In the genomic region with DNA sequence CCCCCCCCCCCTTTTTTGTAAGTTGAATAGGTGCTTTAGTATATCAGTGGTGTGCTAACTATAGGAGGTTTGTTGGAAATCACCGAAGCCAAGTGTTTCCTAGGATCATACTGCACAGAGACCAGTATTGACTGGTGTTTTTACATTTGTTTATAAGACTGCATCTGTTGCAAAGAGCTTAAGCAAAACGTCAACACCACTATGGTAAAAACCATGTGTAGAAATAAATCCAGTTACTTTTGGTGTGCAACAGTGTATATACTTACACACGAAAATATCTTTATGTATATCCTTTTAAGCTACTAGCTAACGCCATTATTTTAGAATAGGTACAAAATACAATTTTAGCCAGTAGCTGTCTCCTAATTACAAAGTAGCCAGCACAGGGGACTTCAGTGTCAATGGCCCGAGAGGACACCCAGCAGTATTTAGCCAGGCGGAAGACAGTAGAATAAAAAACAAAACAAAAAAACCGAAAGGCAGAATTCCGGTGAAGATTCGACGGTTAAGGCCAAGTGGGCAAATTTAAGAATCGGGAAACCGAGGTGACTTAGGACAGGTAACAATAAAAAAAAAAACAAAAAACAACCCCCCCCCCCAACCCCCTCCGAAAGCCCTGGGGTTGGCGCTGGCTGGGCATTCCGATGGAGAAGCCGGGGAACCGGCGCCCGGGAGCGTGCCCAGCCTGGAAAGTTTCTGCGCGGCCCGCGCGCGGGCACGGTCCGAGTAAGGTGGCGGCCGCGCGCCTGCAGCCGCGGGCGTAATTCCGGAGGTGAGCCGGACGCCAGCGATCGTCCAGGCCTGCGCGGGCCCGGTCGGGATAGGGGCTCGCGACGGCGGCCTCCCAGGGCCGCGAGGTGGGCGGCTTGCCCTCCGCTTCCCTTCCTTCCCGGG, we compare ENCODE assay signal across 8 mouse cellular contexts. TPM values are rescaled to one million over a fixed set of nuclear protein-coding genes. Genes with fewer than 3 reads are reported as not detected.
A peak's percentile ranks its signal among the peaks of the same experiment; 100 is the strongest.
DNase-seq lines count a peak whose midpoint lies in the region; ATAC-seq and TF ChIP-seq lines count a peak whose summit lies in the region.

No protein-coding gene starts in this region.

- WGBS in liver, adult 2 months, result under 1% methylated on average over 48 of the region's 53 CpGs
- 2% methylated on average over 53 of the region's 53 CpGs for WGBS in neural tube, embryonic 13.5 days

- peak overlapping the region; percentile 89 for H3K4me3 ChIP-seq in left cerebral cortex, adult 2 months
- H3K4me3 ChIP-seq in liver, adult 2 months (ENCODE audit: insufficient read depth, low read depth, low read length), result peak overlapping the region; percentile 89
- H3K4me3 ChIP-seq in neural tube, embryonic 13.5 days, result peak overlapping the region; percentile 98

- peaks cover 15% of the 10 kb centered on the region for H3K4me1 ChIP-seq in liver, adult 2 months (ENCODE audit: control insufficient read depth, insufficient read depth, low read length)
- peaks cover 31% of the 10 kb centered on the region for H3K4me1 ChIP-seq in neural tube, embryonic 13.5 days (replicated peaks)

- no peaks in the 10 kb centered on the region for H3K27me3 ChIP-seq in liver, adult 2 months (ENCODE audit: control insufficient read depth, insufficient read depth, low read length)
- no peaks in the 10 kb centered on the region for H3K27me3 ChIP-seq in neural tube, embryonic 13.5 days

- TF ChIP-seq CTCF in left cerebral cortex, adult 2 months (IDR thresholded peaks at IDR 0.05), result no peak
- TF ChIP-seq CTCF in liver, adult 2 months (IDR thresholded peaks at IDR 0.05; ENCODE audit: low read depth, low read length), result no peak

- peak overlapping the region; percentile 60 for H3K4me2 ChIP-seq in neural tube, embryonic 13.5 days

- no peaks in the 10 kb centered on the region for H3K36me3 ChIP-seq in liver, adult 2 months (ENCODE audit: control insufficient read depth, insufficient read depth, low read length)
- no peaks in the 10 kb centered on the region for H3K36me3 ChIP-seq in neural tube, embryonic 13.5 days

- peak; percentile 61; the same call in 1 of the 2 replicates for TF ChIP-seq POLR2A in liver, adult 2 months (IDR thresholded peaks at IDR 0.05; ENCODE audit: extremely low read depth, insufficient read depth, low read length)

- H3K9me3 ChIP-seq in neural tube, embryonic 13.5 days, result no peaks in the 10 kb centered on the region

- intact Hi-C loops in left cerebral cortex, adult 2 months (cut with DNase I), result loop anchor here (1.0 to 5.0 kb wide), 4 partner anchors 42 to 256 kb away; partner anchors contain the start of genes Hlcs, Ttc3 and Vps26c

- H3K27ac ChIP-seq in left cerebral cortex, adult 2 months, result peak overlapping the region; percentile 98
- H3K27ac ChIP-seq in liver, adult 2 months (replicated peaks; ENCODE audit: insufficient read depth, low read depth, low read length), result peak overlapping the region; percentile 100
- peak overlapping the region; percentile 100 for H3K27ac ChIP-seq in neural tube, embryonic 13.5 days (replicated peaks)

- no peak for DNase-seq in left cerebral cortex, adult 2 months (ENCODE audit: extremely low spot score in 1 of 2, low spot score in 2 of 2)
- no peak for DNase-seq in left cerebral cortex, adult 8-10 months (ENCODE audit: low spot score in 2 of 2)
- peak; percentile 92 for DNase-seq in NIH3T3 (ENCODE audit: low read depth)
- DNase-seq in embryo, embryonic 11 days, result peak; percentile 94
- DNase-seq in heart, postnatal 4 days, result peak; percentile 87
- peak; percentile 50 for DNase-seq in liver, adult 2 months (ENCODE audit: extremely low read depth, low read depth, low spot score)
- no peak for DNase-seq in right cerebral cortex, postnatal 4 days

- peak; percentile 84 for ATAC-seq in neural tube, embryonic 13.5 days (ENCODE audit: low read depth)

- H3K79me2 ChIP-seq in liver, adult 2 months (ENCODE audit: control insufficient read depth, insufficient read depth, low read length), result peaks cover 19% of the 10 kb centered on the region; the same call in 1 of the 2 replicates

- peak overlapping the region; percentile 99 for H3K9ac ChIP-seq in liver, adult 2 months (ENCODE audit: low read depth, low read length)
- peak overlapping the region; percentile 76 for H3K9ac ChIP-seq in neural tube, embryonic 13.5 days

RNA-seq across cellular contexts. Expression of gene Dyrk1a, which starts 1.2 kb away (rescaled TPM):
- 10 to 100 TPM; 89.7 to 94.6 TPM for total RNA-seq in left cerebral cortex, adult 2 months (2021)
- 100 to 1,000 TPM in 2 of 4 experiments, 10 to 100 TPM in 2; 92.8 to 110 (median 102) TPM for total RNA-seq in left cerebral cortex, adult 8-10 months (2022)
- 100 to 1,000 TPM; 118 to 135 TPM for total RNA-seq in heart, postnatal 4 days (2021)
- total RNA-seq in liver, adult 2 months (2014; rRNA removed), result 12.2 and 12.6 TPM in 2 replicates
- polyA plus RNA-seq in liver, adult 2 months (2012; rRNA removed), result 10.9 and 13.6 TPM in 2 replicates
- polyA plus RNA-seq in neural tube, embryonic 13.5 days (2015; fragmentation: Nextera tagmentation; extraction: Ambion mirVana), result 9.5 and 10.3 TPM in 2 replicates

RNA-seq across cellular contexts. Expression of gene Vps26c, which starts 42.0 kb away (rescaled TPM):
- total RNA-seq in left cerebral cortex, adult 2 months (2021), result 10 to 100 TPM; 30.5 to 35.4 TPM
- total RNA-seq in left cerebral cortex, adult 8-10 months (2022), result 10 to 100 TPM; 32.4 to 44.2 (median 39.2) TPM
- 10 to 100 TPM; 28.7 to 29.8 TPM for total RNA-seq in heart, postnatal 4 days (2021)
- 33.1 and 33.9 TPM in 2 replicates for total RNA-seq in liver, adult 2 months (2014; rRNA removed)
- 18.8 and 19.4 TPM in 2 replicates for polyA plus RNA-seq in liver, adult 2 months (2012; rRNA removed)
- polyA plus RNA-seq in neural tube, embryonic 13.5 days (2015; fragmentation: Nextera tagmentation; extraction: Ambion mirVana), result 74.6 and 82.4 TPM in 2 replicates

Comparison
In these comparisons a context has a peak if more than half of its experiments do, and no peak if none do; other contexts are left out.
1. DNase-seq: peak in NIH3T3 (single experiment), embryo, embryonic 11 days (single experiment), heart, postnatal 4 days (single experiment) and liver, adult 2 months (single experiment); none in left cerebral cortex, adult 2 months (0 of 2), left cerebral cortex, adult 8-10 months (0 of 2) and right cerebral cortex, postnatal 4 days (single experiment).
2. Peak in every context shown above with its lines, with median percentiles within 50 percentile points of each other: H3K27ac ChIP-seq and H3K4me3 ChIP-seq.